Mouse (Mus musculus): ENCODE measurements around the gene Exosc5. TPM values are rescaled to one million over a fixed set of nuclear protein-coding genes. Genes with fewer than 3 reads are reported as not detected.

Exosc5 gene
- polyA plus RNA-seq, 2 experiments = 63.0 to 64.9 TPM

- H3K27ac ChIP-seq (replicated peaks; ENCODE audit: low read depth, low read length) = peak within 1 kb of the TSS; percentile 59; the same call in 1 of the 2 replicates
- peaks cover 13% of the 10 kb centered on the region for H3K4me1 ChIP-seq (ENCODE audit: control insufficient read depth, insufficient read depth, low read length)
- H3K27me3 ChIP-seq (ENCODE audit: control insufficient read depth, insufficient read depth, low read length) = no peaks in the 10 kb centered on the region
- ATAC-seq (ENCODE audit: low FRiP score, low read depth) (peak; percentile 88), DNase-seq (ENCODE audit: low spot score) (peak; percentile 96)
- peak within 1 kb of the TSS; percentile 73 for H3K4me3 ChIP-seq (replicated peaks; ENCODE audit: low read length)
- no peak for TF ChIP-seq POLR2A (IDR thresholded peaks at IDR 0.05; ENCODE audit: borderline replicate concordance, extremely low read depth, insufficient read depth, insufficient read length)
- no peaks in the 10 kb centered on the region for H3K9me3 ChIP-seq (ENCODE audit: control insufficient read depth, low read length)
- H3K36me3 ChIP-seq (ENCODE audit: control insufficient read depth, insufficient read depth, low read length) = peaks cover 63% of the 10 kb centered on the region
- H3K9ac ChIP-seq (ENCODE audit: low read depth, low read length, severe bottlenecking) = peak within 1 kb of the TSS; percentile 64
- H3K4me2 ChIP-seq (replicated peaks; ENCODE audit: low read depth, low read length, severe bottlenecking) = peak within 1 kb of the TSS; percentile 80
- WGBS = 4% methylated on average over 32 of the region's 32 CpGs
These were observed 59.9 kb downstream of the Exosc5 start, which contains the start of gene Ccdc97 for GRCm38 (mm10) chr7:25718788-25719417. Gene Ccdc97, minus strand, starts transcription at chr7:25719088.

- no peaks in the 10 kb centered on the region for H3K27me3 ChIP-seq (ENCODE audit: control insufficient read depth, insufficient read depth, low read length)
- 55% methylated on average over 10 of the region's 10 CpGs for WGBS
- H3K9me3 ChIP-seq (ENCODE audit: control insufficient read depth, low read length) = no peaks in the 10 kb centered on the region
- peaks cover 63% of the 10 kb centered on the region for H3K36me3 ChIP-seq (ENCODE audit: control insufficient read depth, insufficient read depth, low read length)
- H3K4me3 ChIP-seq (replicated peaks; ENCODE audit: low read length) = no peak overlapping the region; the same call in 1 of the 2 replicates
- no peak for TF ChIP-seq POLR2A (IDR thresholded peaks at IDR 0.05; ENCODE audit: borderline replicate concordance, extremely low read depth, insufficient read depth, insufficient read length)
- ATAC-seq (ENCODE audit: low FRiP score, low read depth) = no peak
- peaks cover 13% of the 10 kb centered on the region for H3K4me1 ChIP-seq (ENCODE audit: control insufficient read depth, insufficient read depth, low read length)
- H3K27ac ChIP-seq (replicated peaks; ENCODE audit: low read depth, low read length) = no peak overlapping the region
- peak overlapping the region; percentile 80; the same call in 1 of the 2 replicates for H3K4me2 ChIP-seq (replicated peaks; ENCODE audit: low read depth, low read length, severe bottlenecking)
- peak; percentile 70 for DNase-seq (ENCODE audit: low spot score)
- H3K9ac ChIP-seq (ENCODE audit: low read depth, low read length, severe bottlenecking) = no peak overlapping the region
These were observed 61.0 kb downstream of the Exosc5 start for GRCm38 (mm10) chr7:25719761-25720610.

GRCm38 (mm10) chr7:25720760-25721159 lies 61.8 kb downstream of the Exosc5 start:
- DNase-seq (ENCODE audit: low spot score) (no peak), ATAC-seq (ENCODE audit: low FRiP score, low read depth) (no peak)
- no peak overlapping the region for H3K4me3 ChIP-seq (replicated peaks; ENCODE audit: low read length)
- H3K9me3 ChIP-seq (ENCODE audit: control insufficient read depth, low read length) = no peaks in the 10 kb centered on the region
- no peak for TF ChIP-seq POLR2A (IDR thresholded peaks at IDR 0.05; ENCODE audit: borderline replicate concordance, extremely low read depth, insufficient read depth, insufficient read length)
- H3K4me2 ChIP-seq (replicated peaks; ENCODE audit: low read depth, low read length, severe bottlenecking) = no peak overlapping the region
- WGBS = 89% methylated on average over 5 of the region's 5 CpGs
- H3K27ac ChIP-seq (replicated peaks; ENCODE audit: low read depth, low read length) = no peak overlapping the region
- H3K27me3 ChIP-seq (ENCODE audit: control insufficient read depth, insufficient read depth, low read length) = no peaks in the 10 kb centered on the region
- H3K9ac ChIP-seq (ENCODE audit: low read depth, low read length, severe bottlenecking) = no peak overlapping the region
- H3K36me3 ChIP-seq (ENCODE audit: control insufficient read depth, insufficient read depth, low read length) = peaks cover 63% of the 10 kb centered on the region
- peaks cover 13% of the 10 kb centered on the region for H3K4me1 ChIP-seq (ENCODE audit: control insufficient read depth, insufficient read depth, low read length)

Other genes with a start within 250 kb of the Exosc5 start
- gene Cxcl17, start 246.3 kb upstream of the Exosc5 start, polyA plus RNA-seq (2012; rRNA removed) = not detected in 2 replicates
- 0.28 TPM in 1 of 2 replicates, not detected in the other for gene Cxcl17, start 246.3 kb upstream of the Exosc5 start, polyA plus RNA-seq (2014; fragmentation: Nextera tagmentation; extraction: Ambion mirVana)
- gene Ceacam1, start 181.6 kb upstream of the Exosc5 start, polyA plus RNA-seq (2012; rRNA removed) = 1.3 and 1.4 TPM in 2 replicates
- 0.93 and 1.3 TPM in 2 replicates for gene Ceacam1, start 181.6 kb upstream of the Exosc5 start, polyA plus RNA-seq (2014; fragmentation: Nextera tagmentation; extraction: Ambion mirVana)
- 0.03 TPM in 1 of 2 replicates, not detected in the other for gene Ceacam2, start 119.3 kb upstream of the Exosc5 start, polyA plus RNA-seq (2012; rRNA removed)
- not detected in 2 replicates for gene Ceacam2, start 119.3 kb upstream of the Exosc5 start, polyA plus RNA-seq (2014; fragmentation: Nextera tagmentation; extraction: Ambion mirVana)
- gene Erich4, start 43.3 kb upstream of the Exosc5 start, polyA plus RNA-seq (2012; rRNA removed) = not detected in 2 replicates
- gene Erich4, start 43.3 kb upstream of the Exosc5 start, polyA plus RNA-seq (2014; fragmentation: Nextera tagmentation; extraction: Ambion mirVana) = not detected in 2 replicates
- gene Dmac2, start 39.8 kb upstream of the Exosc5 start, polyA plus RNA-seq (2012; rRNA removed) = 39.7 and 47.9 TPM in 2 replicates
- gene Dmac2, start 39.8 kb upstream of the Exosc5 start, polyA plus RNA-seq (2014; fragmentation: Nextera tagmentation; extraction: Ambion mirVana) = 32.7 and 34.0 TPM in 2 replicates
- gene B3gnt8, start 32.5 kb upstream of the Exosc5 start, polyA plus RNA-seq (2012; rRNA removed) = 6.2 and 7.3 TPM in 2 replicates
- 3.4 and 5.1 TPM in 2 replicates for gene B3gnt8, start 32.5 kb upstream of the Exosc5 start, polyA plus RNA-seq (2014; fragmentation: Nextera tagmentation; extraction: Ambion mirVana)
- gene Bckdha, start 183 bp upstream of the Exosc5 start, polyA plus RNA-seq (2012; rRNA removed) = 67.0 and 91.1 TPM in 2 replicates
- gene Bckdha, start 183 bp upstream of the Exosc5 start, polyA plus RNA-seq (2014; fragmentation: Nextera tagmentation; extraction: Ambion mirVana) = 54.2 and 59.8 TPM in 2 replicates
- 1.7 and 2.7 TPM in 2 replicates for gene Tmem91, start 16.0 kb downstream of the Exosc5 start, polyA plus RNA-seq (2012; rRNA removed)
- 3.2 and 3.6 TPM in 2 replicates for gene Tmem91, start 16.0 kb downstream of the Exosc5 start, polyA plus RNA-seq (2014; fragmentation: Nextera tagmentation; extraction: Ambion mirVana)
- gene B9d2, start 21.6 kb downstream of the Exosc5 start, polyA plus RNA-seq (2012; rRNA removed) = 28.1 and 39.7 TPM in 2 replicates
- gene B9d2, start 21.6 kb downstream of the Exosc5 start, polyA plus RNA-seq (2014; fragmentation: Nextera tagmentation; extraction: Ambion mirVana) = 25.1 and 29.2 TPM in 2 replicates
- gene Tgfb1, start 27.8 kb downstream of the Exosc5 start, polyA plus RNA-seq (2012; rRNA removed) = 16.8 and 19.1 TPM in 2 replicates
- gene Tgfb1, start 27.8 kb downstream of the Exosc5 start, polyA plus RNA-seq (2014; fragmentation: Nextera tagmentation; extraction: Ambion mirVana) = 2.5 and 3.6 TPM in 2 replicates
- gene Ccdc97, start 59.9 kb downstream of the Exosc5 start, polyA plus RNA-seq (2012; rRNA removed) = 64.5 and 84.8 TPM in 2 replicates
- gene Ccdc97, start 59.9 kb downstream of the Exosc5 start, polyA plus RNA-seq (2014; fragmentation: Nextera tagmentation; extraction: Ambion mirVana) = 28.4 and 32.0 TPM in 2 replicates
- gene Hnrnpul1, start 95.6 kb downstream of the Exosc5 start, polyA plus RNA-seq (2012; rRNA removed) = 66.8 and 73.4 TPM in 2 replicates
- gene Hnrnpul1, start 95.6 kb downstream of the Exosc5 start, polyA plus RNA-seq (2014; fragmentation: Nextera tagmentation; extraction: Ambion mirVana) = 77.1 and 80.7 TPM in 2 replicates
- gene Axl, start 129.5 kb downstream of the Exosc5 start, polyA plus RNA-seq (2012; rRNA removed) = 80.2 and 94.4 TPM in 2 replicates
- gene Axl, start 129.5 kb downstream of the Exosc5 start, polyA plus RNA-seq (2014; fragmentation: Nextera tagmentation; extraction: Ambion mirVana) = 111 and 132 TPM in 2 replicates
- gene Cyp2s1, start 157.7 kb downstream of the Exosc5 start, polyA plus RNA-seq (2012; rRNA removed) = 2.6 and 3.3 TPM in 2 replicates
- 1.6 and 2.0 TPM in 2 replicates for gene Cyp2s1, start 157.7 kb downstream of the Exosc5 start, polyA plus RNA-seq (2014; fragmentation: Nextera tagmentation; extraction: Ambion mirVana)
- not detected in 2 replicates for gene Cyp2b10, start 238.5 kb downstream of the Exosc5 start, polyA plus RNA-seq (2012; rRNA removed)
- gene Cyp2b10, start 238.5 kb downstream of the Exosc5 start, polyA plus RNA-seq (2014; fragmentation: Nextera tagmentation; extraction: Ambion mirVana) = not detected in 2 replicates

Data from limb, embryonic 14.5 days (tissue).